Mouse (Mus musculus) gastrocnemius, postnatal 10 days (tissue): Measurements from ENCODE around the gene Enox1. TPM values are rescaled to one million over a fixed set of nuclear protein-coding genes. Genes with fewer than 3 reads are reported as not detected.

Experiments
- DNase-seq: peaks from one replicate; pipeline ENCODE4 v3.0.0; 2021; ENCODE audit warnings: mixed read lengths
- total RNA-seq, 2 experiments: library from RNA; stranded (reverse); gene quantifications; 2 replicates each; pipeline ENCODE4 v1.2.3; 2021

Enox1 gene
- total RNA-seq, 2 experiments from 2014 or later: 3.5 to 4.3 TPM

GRCm38 (mm10) chr14:77705006-77705405, 548.4 kb downstream of the Enox1 start:
- no peak for DNase-seq

GRCm38 (mm10) chr14:77706511-77707246, 550.1 kb downstream of the Enox1 start:
- no peak for DNase-seq

- no peak for DNase-seq
These were observed 550.7 kb downstream of the Enox1 start for GRCm38 (mm10) chr14:77707279-77707678.

GRCm38 (mm10) chr14:77708354-77709150, 552.0 kb downstream of the Enox1 start:
- DNase-seq: no peak

GRCm38 (mm10) chr14:77714931-77715535, 558.5 kb downstream of the Enox1 start:
- DNase-seq: no peak

- no peak for DNase-seq
These were observed 560.4 kb downstream of the Enox1 start for GRCm38 (mm10) chr14:77716981-77717380.

- no peak for DNase-seq
These were observed 562.3 kb downstream of the Enox1 start for GRCm38 (mm10) chr14:77718814-77719213.

GRCm38 (mm10) chr14:77738056-77738455, 581.5 kb downstream of the Enox1 start:
- DNase-seq: no peak

- no peak for DNase-seq
These were observed 582.3 kb downstream of the Enox1 start for GRCm38 (mm10) chr14:77738751-77739365.

- no peak for DNase-seq
These were observed 582.8 kb downstream of the Enox1 start for GRCm38 (mm10) chr14:77739376-77739775.

GRCm38 (mm10) chr14:77744638-77745240, 588.2 kb downstream of the Enox1 start:
- no peak for DNase-seq

GRCm38 (mm10) chr14:77748920-77749319, 592.4 kb downstream of the Enox1 start:
- no peak for DNase-seq

Other genes starting within 250 kb of the Enox1 start
- gene Ccdc122, start 120.0 kb upstream of the Enox1 start, total RNA-seq: 1 to 10 TPM; 1.1 to 2.0 TPM
- 1 to 10 TPM; 2.9 to 3.5 TPM for gene Lacc1, start 119.9 kb upstream of the Enox1 start, total RNA-seq